Mouse (Mus musculus) heart, embryonic 15.5 days (tissue): ENCODE data around the gene Syt17. TPM values are rescaled to one million over a fixed set of nuclear protein-coding genes. Genes with fewer than 3 reads are reported as not detected.

ENCODE experiments used
- ATAC-seq: fragments of 200-750 bp; cut with Nextera tagmentation; replicated peaks from 2 replicates; pipeline ENCODE4 v1.8.0; 2017; ENCODE audit warnings: low read depth, moderate TSS enrichment; ENCODE audit not compliant: insufficient number of reproducible peaks, insufficient read depth, low FRiP score
- H3K27ac ChIP-seq: fragments of 300-500 bp; sonication (generic); 2 replicates; pipeline ENCODE4 v1.5.1; 2015; ENCODE audit warnings: mild to moderate bottlenecking, inconsistent platforms
- H3K27me3 ChIP-seq: fragments of 300-500 bp; sonication (generic); 2 replicates; pipeline ENCODE4 v1.6.1; 2015; ENCODE audit warnings: inconsistent platforms
- H3K36me3 ChIP-seq: fragments of 300-500 bp; sonication (generic); 2 replicates; pipeline ENCODE4 v1.6.1; 2015; ENCODE audit warnings: mild to moderate bottlenecking, inconsistent platforms
- H3K4me1 ChIP-seq: fragments of 300-500 bp; sonication (generic); replicated peaks from 2 replicates; pipeline ENCODE4 v1.6.1; 2015; ENCODE audit warnings: inconsistent platforms
- H3K4me2 ChIP-seq: fragments of 300-500 bp; sonication (generic); 2 replicates; pipeline ENCODE4 v1.6.1; 2015; ENCODE audit warnings: inconsistent platforms, mild to moderate bottlenecking, moderate library complexity
- H3K4me3 ChIP-seq: fragments of 300-500 bp; sonication (generic); 2 replicates; pipeline ENCODE4 v1.5.1; 2015; ENCODE audit warnings: mild to moderate bottlenecking, inconsistent platforms
- H3K9ac ChIP-seq: fragments of 300-500 bp; sonication (generic); 2 replicates; pipeline ENCODE4 v1.6.1; 2015; ENCODE audit warnings: mild to moderate bottlenecking, inconsistent platforms
- H3K9me3 ChIP-seq: fragments of 300-500 bp; sonication (generic); replicated peaks from 2 replicates; pipeline ENCODE4 v1.6.1; 2016; ENCODE audit warnings: inconsistent platforms
- WGBS: fragments of 180-500 bp; shearing (Covaris S2); methylation state at CpG from one replicate; pipeline ENCODE4 v1.1.7; 2015; ENCODE audit warnings: mixed read lengths; 5-methylcytosine and 5-hydroxymethylcytosine counted together
- polyA plus RNA-seq: library from polyadenylated mRNA; unstranded; fragments of >200 nt; fragmentation: Nextera tagmentation; extraction: Ambion mirVana; gene quantifications from 2 replicates; pipeline ENCODE4 v1.2.1, GENCODE M21; 2015

Syt17 gene
- polyA plus RNA-seq, 1 experiment from 2014 or later = 1.6 TPM

- Histone ChIP-seq H3K9me3 (no peaks in the 10 kb centered on the region), H3K27me3 (no peaks in the 10 kb centered on the region), H3K9ac (no peak overlapping the region), H3K4me1 (no peaks in the 10 kb centered on the region), H3K4me3 (no peak overlapping the region), H3K36me3 (no peaks in the 10 kb centered on the region), H3K4me2 (no peak overlapping the region), H3K27ac (no peak overlapping the region)
- no peak for ATAC-seq
- 79% methylated on average over 3 of the region's 3 CpGs for WGBS
Observed at GRCm38 (mm10) chr7:118414183-118414582, 33.8 kb downstream of the Syt17 start.

DNA sequence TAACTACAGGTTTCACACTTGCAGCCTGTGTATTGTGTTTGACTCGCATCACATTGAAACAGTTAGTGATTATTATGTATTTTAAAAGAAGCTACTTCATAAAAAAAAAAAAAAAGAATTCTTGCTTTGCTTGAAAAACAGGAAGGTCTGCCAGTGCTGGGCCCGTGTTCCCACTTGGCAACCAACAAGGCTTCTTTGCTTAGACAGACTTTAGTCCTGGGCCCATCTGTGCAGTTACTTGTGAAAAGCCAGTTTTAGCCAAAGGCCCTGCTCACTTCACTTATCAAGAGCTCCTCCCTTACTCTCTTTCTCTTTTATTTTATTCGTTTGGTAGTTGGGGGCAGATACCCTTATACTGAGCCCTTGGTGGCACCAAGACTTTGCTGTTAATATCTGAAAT is 36.1 kb downstream of the Syt17 start:
- no peaks in the 10 kb centered on the region for H3K9me3 ChIP-seq
- no peaks in the 10 kb centered on the region for H3K36me3 ChIP-seq
- no peaks in the 10 kb centered on the region for H3K27me3 ChIP-seq
- no peak overlapping the region for H3K27ac ChIP-seq
- ATAC-seq = no peak
- no peaks in the 10 kb centered on the region for H3K4me1 ChIP-seq
- H3K9ac ChIP-seq = no peak overlapping the region
- 65% methylated on average over 3 of the region's 3 CpGs for WGBS
- H3K4me2 ChIP-seq = no peak overlapping the region
- H3K4me3 ChIP-seq = no peak overlapping the region

GRCm38 (mm10) chr7:118409421-118409820 is 38.6 kb downstream of the Syt17 start:
- no peak for ATAC-seq
- Histone ChIP-seq H3K27ac (no peak overlapping the region), H3K4me3 (no peak overlapping the region), H3K27me3 (no peaks in the 10 kb centered on the region), H3K36me3 (no peaks in the 10 kb centered on the region), H3K9ac (no peak overlapping the region), H3K4me1 (no peaks in the 10 kb centered on the region), H3K4me2 (no peak overlapping the region), H3K9me3 (no peaks in the 10 kb centered on the region)
- WGBS = 25% methylated on average over 2 of the region's 2 CpGs

DNA sequence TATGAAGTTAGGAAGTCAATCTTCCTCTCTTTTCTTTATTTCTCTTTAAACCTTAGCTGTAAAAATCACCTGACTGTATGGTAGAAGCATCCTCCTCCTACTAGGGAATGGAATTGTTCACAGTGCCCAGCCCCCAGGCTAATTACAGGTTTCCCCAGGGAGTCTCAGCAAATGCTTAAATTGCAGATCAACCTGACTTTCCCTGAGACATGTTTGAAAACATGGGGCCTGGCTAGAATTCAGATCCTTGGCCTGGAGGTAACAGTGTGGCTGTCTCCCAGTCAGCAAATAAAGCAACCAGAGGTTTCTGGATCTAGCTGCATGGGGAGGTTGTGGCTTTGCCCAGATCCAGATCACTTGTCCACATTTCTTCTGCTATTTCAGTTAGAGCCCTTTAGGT is 42.8 kb downstream of the Syt17 start:
- no peak overlapping the region for H3K27ac ChIP-seq
- H3K27me3 ChIP-seq = no peaks in the 10 kb centered on the region
- no peak overlapping the region for H3K4me2 ChIP-seq
- ATAC-seq = no peak
- no peaks in the 10 kb centered on the region for H3K36me3 ChIP-seq
- H3K4me3 ChIP-seq = no peak overlapping the region
- H3K4me1 ChIP-seq = no peaks in the 10 kb centered on the region
- no peak overlapping the region for H3K9ac ChIP-seq
- no peaks in the 10 kb centered on the region for H3K9me3 ChIP-seq

DNA sequence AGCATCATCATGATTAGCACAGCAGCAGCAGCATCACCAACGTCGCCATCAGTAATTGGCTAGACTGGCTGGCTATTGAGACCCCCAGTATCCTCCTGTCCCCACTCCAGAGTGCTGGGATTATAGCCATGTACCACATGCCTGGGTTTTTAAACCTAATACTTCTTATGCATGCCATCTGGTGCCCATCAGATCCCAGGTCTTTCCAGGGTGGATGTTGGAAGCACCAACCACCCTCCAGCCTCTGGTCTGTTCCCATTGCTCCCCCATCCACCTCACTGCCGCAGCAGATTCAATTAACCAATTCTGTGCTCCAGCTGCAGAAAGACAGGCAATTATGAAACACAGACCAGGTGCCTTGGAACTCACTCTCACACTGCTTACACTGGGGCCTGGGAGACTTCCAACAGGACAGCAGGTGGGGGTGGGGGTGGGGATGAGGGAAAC is 45.4 kb downstream of the Syt17 start:
- no peak overlapping the region for H3K4me3 ChIP-seq
- H3K4me2 ChIP-seq = no peak overlapping the region
- H3K27ac ChIP-seq = no peak overlapping the region
- no peaks in the 10 kb centered on the region for H3K4me1 ChIP-seq
- 74% methylated on average over 3 of the region's 3 CpGs for WGBS
- ATAC-seq = no peak
- H3K36me3 ChIP-seq = no peaks in the 10 kb centered on the region
- no peaks in the 10 kb centered on the region for H3K9me3 ChIP-seq
- no peaks in the 10 kb centered on the region for H3K27me3 ChIP-seq
- H3K9ac ChIP-seq = no peak overlapping the region

DNA sequence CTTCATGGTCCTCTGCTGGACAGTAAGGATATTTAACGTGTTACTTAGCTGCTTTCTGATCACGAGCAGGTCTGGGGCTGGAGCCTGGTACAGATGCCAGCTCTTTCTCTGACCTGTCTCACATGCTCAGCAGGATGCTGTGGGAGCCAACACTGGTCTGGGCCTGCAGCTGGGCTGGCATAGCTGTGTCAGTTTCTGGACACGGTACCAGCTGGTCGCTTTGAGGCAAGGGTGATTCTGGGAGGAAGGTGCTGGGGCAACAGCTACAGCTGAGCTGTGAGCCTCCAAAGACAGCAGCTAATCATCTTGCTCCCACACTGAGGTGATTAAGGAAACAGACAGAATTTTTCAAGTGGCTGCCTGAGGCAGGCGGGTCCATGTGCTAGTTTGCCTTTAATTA is 46.1 kb downstream of the Syt17 start:
- Histone ChIP-seq H3K4me2 (no peak overlapping the region), H3K9me3 (no peaks in the 10 kb centered on the region), H3K27ac (no peak overlapping the region), H3K9ac (no peak overlapping the region), H3K27me3 (no peaks in the 10 kb centered on the region), H3K4me1 (no peaks in the 10 kb centered on the region), H3K36me3 (no peaks in the 10 kb centered on the region), H3K4me3 (no peak overlapping the region)
- no peak for ATAC-seq
- WGBS = 63% methylated on average over 5 of the region's 5 CpGs

DNA sequence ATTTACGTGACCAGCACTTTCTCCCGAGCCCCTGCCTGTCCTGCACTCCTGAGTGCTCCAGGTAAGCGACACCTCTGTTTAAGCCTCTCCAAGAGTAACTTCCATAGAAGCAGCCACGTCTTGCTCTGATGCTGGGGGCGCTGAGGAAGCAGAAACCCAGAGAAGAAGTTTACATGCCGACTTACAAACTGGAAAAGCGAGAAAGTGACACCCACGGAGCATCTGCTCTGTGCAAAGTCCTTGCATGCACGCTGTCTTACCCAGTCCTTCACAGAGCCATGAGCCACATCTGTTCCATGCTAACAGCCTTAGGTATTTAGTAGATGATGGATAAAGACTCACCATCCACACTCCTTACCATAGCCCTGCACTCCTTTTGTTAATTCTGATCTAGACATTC is 48.3 kb downstream of the Syt17 start:
- no peaks in the 10 kb centered on the region for H3K36me3 ChIP-seq
- no peaks in the 10 kb centered on the region for H3K27me3 ChIP-seq
- no peaks in the 10 kb centered on the region for H3K4me1 ChIP-seq
- no peak overlapping the region for H3K4me2 ChIP-seq
- no peak overlapping the region for H3K27ac ChIP-seq
- H3K4me3 ChIP-seq = no peak overlapping the region
- H3K9ac ChIP-seq = no peak overlapping the region
- WGBS = 76% methylated on average over 9 of the region's 9 CpGs
- no peaks in the 10 kb centered on the region for H3K9me3 ChIP-seq
- no peak for ATAC-seq

GRCm38 (mm10) chr7:118390705-118391104 is 57.3 kb downstream of the Syt17 start:
- H3K27ac ChIP-seq = no peak overlapping the region
- H3K4me1 ChIP-seq = no peaks in the 10 kb centered on the region
- no peaks in the 10 kb centered on the region for H3K27me3 ChIP-seq
- no peak overlapping the region for H3K4me3 ChIP-seq
- ATAC-seq = no peak
- H3K36me3 ChIP-seq = no peaks in the 10 kb centered on the region
- no peak overlapping the region for H3K4me2 ChIP-seq
- no peaks in the 10 kb centered on the region for H3K9me3 ChIP-seq
- WGBS = 82% methylated on average over 5 of the region's 5 CpGs
- H3K9ac ChIP-seq = no peak overlapping the region

- ATAC-seq = no peak
- no peak overlapping the region for H3K4me3 ChIP-seq
- no peak overlapping the region for H3K4me2 ChIP-seq
- 87% methylated on average over 5 of the region's 5 CpGs for WGBS
- no peaks in the 10 kb centered on the region for H3K27me3 ChIP-seq
- no peak overlapping the region for H3K27ac ChIP-seq
- no peak overlapping the region for H3K9ac ChIP-seq
- no peaks in the 10 kb centered on the region for H3K36me3 ChIP-seq
- H3K4me1 ChIP-seq = no peaks in the 10 kb centered on the region
- H3K9me3 ChIP-seq = no peaks in the 10 kb centered on the region
Observed at GRCm38 (mm10) chr7:118380996-118381395, 67.0 kb downstream of the Syt17 start.

DNA sequence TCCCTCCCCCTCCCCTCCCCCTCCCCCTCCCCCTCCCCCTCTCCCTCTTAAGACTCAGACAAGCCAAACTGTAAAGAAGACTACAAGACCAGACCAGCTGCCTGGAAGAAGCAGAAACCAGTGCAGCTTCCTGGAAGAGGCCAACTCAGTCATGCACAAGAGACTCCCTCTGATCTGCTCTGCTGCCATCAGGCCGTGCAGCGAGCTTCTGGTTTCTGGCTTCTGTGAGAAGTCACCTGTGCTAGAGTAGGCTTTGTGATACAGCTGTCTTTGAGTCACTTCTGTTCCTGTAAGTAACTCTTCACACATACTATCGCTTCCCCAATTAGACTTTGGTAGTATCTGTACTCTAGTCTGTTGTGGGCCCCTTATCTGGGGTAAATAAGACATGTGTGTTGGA is 68.0 kb downstream of the Syt17 start:
- Histone ChIP-seq H3K27me3 (no peaks in the 10 kb centered on the region), H3K4me1 (no peaks in the 10 kb centered on the region), H3K36me3 (no peaks in the 10 kb centered on the region), H3K4me3 (no peak overlapping the region), H3K9me3 (no peaks in the 10 kb centered on the region), H3K27ac (no peak overlapping the region), H3K4me2 (no peak overlapping the region), H3K9ac (no peak overlapping the region)
- ATAC-seq = no peak
- WGBS = 70% methylated on average over 3 of the region's 3 CpGs

GRCm38 (mm10) chr7:118376590-118376989 is 71.4 kb downstream of the Syt17 start:
- no peaks in the 10 kb centered on the region for H3K27me3 ChIP-seq
- no peaks in the 10 kb centered on the region for H3K9me3 ChIP-seq
- WGBS = 77% methylated on average over 4 of the region's 4 CpGs
- H3K36me3 ChIP-seq = no peaks in the 10 kb centered on the region
- no peaks in the 10 kb centered on the region for H3K4me1 ChIP-seq
- no peak overlapping the region for H3K4me3 ChIP-seq
- no peak overlapping the region for H3K9ac ChIP-seq
- no peak overlapping the region for H3K27ac ChIP-seq
- ATAC-seq = no peak
- no peak overlapping the region for H3K4me2 ChIP-seq

DNA sequence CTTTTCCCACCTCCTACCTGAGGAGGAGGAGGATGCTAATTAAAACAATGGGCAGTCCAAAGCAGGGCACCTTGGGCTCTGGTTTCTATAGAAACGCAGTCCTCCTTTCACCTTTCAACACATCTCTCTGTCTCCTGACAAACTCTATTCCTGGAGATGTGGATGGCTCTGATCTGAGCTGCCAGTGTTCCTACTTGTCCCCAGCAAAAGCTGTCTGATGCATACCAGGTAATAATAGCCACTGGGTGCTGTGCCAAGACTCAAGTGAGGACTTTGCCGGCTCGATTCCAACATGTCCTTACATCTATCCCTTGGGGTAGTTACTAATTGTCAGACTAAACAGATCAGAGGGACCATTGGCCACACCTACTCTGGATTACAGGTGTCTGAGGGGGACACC is 72.7 kb downstream of the Syt17 start:
- Histone ChIP-seq H3K9ac (no peak overlapping the region), H3K4me1 (no peaks in the 10 kb centered on the region), H3K9me3 (no peaks in the 10 kb centered on the region), H3K4me2 (no peak overlapping the region), H3K27me3 (no peaks in the 10 kb centered on the region), H3K27ac (0 out of 2 replicates have a peak overlapping the region, but pooled peaks have one; percentile 14), H3K4me3 (no peak overlapping the region), H3K36me3 (no peaks in the 10 kb centered on the region)
- 52% methylated on average over 3 of the region's 3 CpGs for WGBS
- ATAC-seq = peak; percentile 67
